Mouse (Mus musculus) heart, postnatal 0 days (tissue): ENCODE data around the gene Arid1b.

Source experiments
- CTCF ChIP-seq: IDR thresholded peaks from 2 replicates; pipeline ENCODE4 v1.5.1; 2016; ENCODE audit warnings: antibody characterized with exemption, control low read depth, low read depth
- EP300 ChIP-seq: IDR thresholded peaks from 2 replicates; pipeline ENCODE4 v1.6.1; 2016; ENCODE audit warnings: antibody characterized with exemption, low read depth

- no peak for TF ChIP-seq EP300
- TF ChIP-seq CTCF, result peak; percentile 6; the same call in 1 of the 2 replicates
Observed at GRCm38 (mm10) chr17:4945871-4946331, 48.2 kb upstream of the Arid1b start.
